Mouse (Mus musculus): ENCODE data around the gene Pip5k1b. TPM values are rescaled to one million over a fixed set of nuclear protein-coding genes. Genes with fewer than 3 reads are reported as not detected.

Gene Pip5k1b
- polyA plus RNA-seq, 1 experiment from 2014 or later = 1.6 TPM

DNA sequence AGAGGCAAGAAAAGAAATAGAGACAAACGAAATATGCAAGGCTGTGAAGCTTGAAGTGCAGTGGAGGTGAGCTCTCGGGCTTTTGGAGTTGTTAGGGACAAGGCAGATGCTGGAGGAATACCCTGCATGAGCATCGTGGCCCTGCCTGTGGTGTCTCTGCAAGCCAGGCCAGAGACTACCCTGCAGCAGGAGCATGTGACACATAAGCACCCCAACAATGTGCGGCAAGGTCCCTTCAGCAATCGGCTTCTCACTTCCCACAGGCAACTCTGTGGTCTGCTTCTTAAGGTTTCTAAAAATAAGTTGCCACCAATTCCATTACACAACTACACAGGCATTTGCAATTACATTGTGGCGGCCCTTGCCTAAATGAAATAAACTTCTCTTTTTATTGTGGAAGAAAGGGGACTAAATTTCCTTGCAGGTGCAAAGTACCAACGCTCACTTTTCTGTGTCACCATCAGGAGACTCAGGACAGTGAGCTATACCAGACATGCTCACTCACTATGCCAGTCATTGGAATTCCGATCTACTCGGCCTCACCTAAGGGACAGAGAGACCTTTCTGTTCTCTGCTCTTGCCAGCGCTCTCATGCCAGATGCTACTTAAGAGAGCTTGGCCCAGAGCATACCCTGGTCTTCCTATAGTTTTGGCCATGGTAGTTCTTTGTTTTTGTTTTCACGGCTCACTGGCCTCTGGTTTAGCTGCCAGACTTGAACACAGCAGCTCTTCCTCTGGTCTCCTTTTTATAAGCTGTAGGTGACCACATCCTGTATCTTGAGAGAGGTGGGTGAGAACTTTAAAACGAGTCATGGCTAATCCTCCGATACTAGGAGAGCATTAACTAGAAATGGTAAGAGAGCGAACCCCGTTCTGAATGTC is 28.7 kb downstream of the Pip5k1b start:
- Histone ChIP-seq H3K36me3 (ENCODE audit: poor library complexity, severe bottlenecking) (no peaks in the 10 kb centered on the region), H3K27ac (no peak overlapping the region), H3K9ac (no peak overlapping the region), H3K4me1 (no peaks in the 10 kb centered on the region), H3K9me3 (replicated peaks) (no peaks in the 10 kb centered on the region), H3K27me3 (no peaks in the 10 kb centered on the region), H3K4me2 (no peak overlapping the region), H3K4me3 (no peak overlapping the region)
- WGBS = 85% methylated on average over 15 of the region's 15 CpGs
- no peak for ATAC-seq

DNA sequence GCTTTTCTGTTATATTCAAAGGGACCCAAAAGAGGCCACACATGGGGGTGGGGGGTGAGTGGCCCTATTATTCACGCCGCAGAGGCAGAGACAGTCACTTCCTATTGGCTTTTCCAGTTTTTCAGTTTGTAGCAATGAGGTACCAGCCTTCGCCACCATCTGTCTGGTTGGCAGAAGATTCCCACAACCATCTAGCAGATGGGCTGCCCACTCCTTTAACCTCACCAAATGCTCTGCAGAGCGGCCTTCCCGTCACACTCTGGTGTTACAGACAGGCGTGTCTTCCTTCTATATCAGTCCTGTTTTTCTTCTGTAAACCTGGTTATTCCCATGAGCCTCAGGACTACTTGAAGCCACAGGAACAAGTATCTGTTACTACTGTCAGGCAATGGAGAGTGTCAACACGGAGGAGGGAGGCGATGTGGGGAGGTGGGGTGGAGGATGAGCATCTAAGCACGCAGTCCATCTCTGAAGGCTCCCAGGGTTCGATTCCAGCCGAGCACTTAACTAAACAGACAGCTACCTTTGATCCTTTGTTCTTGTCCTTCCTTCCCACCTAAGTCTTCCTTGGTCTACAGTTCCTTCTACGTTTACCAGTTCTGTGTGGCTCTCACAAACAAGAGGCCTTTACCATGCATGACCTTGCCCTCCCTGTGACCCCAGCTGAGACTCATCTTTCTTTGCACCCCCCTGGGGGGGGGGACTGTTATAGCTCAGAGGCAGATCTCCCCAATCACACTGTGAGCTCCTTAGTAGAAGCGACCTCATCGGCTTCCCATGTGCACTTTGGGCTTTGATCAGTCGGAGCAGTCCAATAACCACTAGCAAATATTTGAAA is 32.0 kb downstream of the Pip5k1b start:
- no peak overlapping the region for H3K27ac ChIP-seq
- H3K4me2 ChIP-seq = no peak overlapping the region
- H3K4me1 ChIP-seq = no peaks in the 10 kb centered on the region
- H3K9ac ChIP-seq = no peak overlapping the region
- H3K27me3 ChIP-seq = no peaks in the 10 kb centered on the region
- no peaks in the 10 kb centered on the region for H3K36me3 ChIP-seq (ENCODE audit: poor library complexity, severe bottlenecking)
- ATAC-seq = no peak
- 75% methylated on average over 15 of the region's 15 CpGs for WGBS
- no peaks in the 10 kb centered on the region for H3K9me3 ChIP-seq (replicated peaks)
- H3K4me3 ChIP-seq = no peak overlapping the region

- Histone ChIP-seq H3K4me2 (no peak overlapping the region), H3K27me3 (no peaks in the 10 kb centered on the region), H3K9ac (no peak overlapping the region), H3K9me3 (replicated peaks) (no peaks in the 10 kb centered on the region), H3K36me3 (ENCODE audit: poor library complexity, severe bottlenecking) (no peaks in the 10 kb centered on the region), H3K27ac (no peak overlapping the region), H3K4me3 (no peak overlapping the region), H3K4me1 (no peaks in the 10 kb centered on the region)
- ATAC-seq = no peak
- WGBS = 90% methylated on average over 7 of the region's 7 CpGs
Measured at GRCm38 (mm10) chr19:24521997-24522396, 33.7 kb downstream of the Pip5k1b start.

GRCm38 (mm10) chr19:24521146-24521545 is 34.5 kb downstream of the Pip5k1b start:
- H3K4me2 ChIP-seq = no peak overlapping the region
- no peak overlapping the region for H3K4me3 ChIP-seq
- H3K9ac ChIP-seq = no peak overlapping the region
- no peaks in the 10 kb centered on the region for H3K36me3 ChIP-seq (ENCODE audit: poor library complexity, severe bottlenecking)
- WGBS = 92% methylated on average over 9 of the region's 9 CpGs
- no peak for ATAC-seq
- H3K27ac ChIP-seq = no peak overlapping the region
- H3K9me3 ChIP-seq (replicated peaks) = no peaks in the 10 kb centered on the region
- H3K4me1 ChIP-seq = no peaks in the 10 kb centered on the region
- H3K27me3 ChIP-seq = no peaks in the 10 kb centered on the region

DNA sequence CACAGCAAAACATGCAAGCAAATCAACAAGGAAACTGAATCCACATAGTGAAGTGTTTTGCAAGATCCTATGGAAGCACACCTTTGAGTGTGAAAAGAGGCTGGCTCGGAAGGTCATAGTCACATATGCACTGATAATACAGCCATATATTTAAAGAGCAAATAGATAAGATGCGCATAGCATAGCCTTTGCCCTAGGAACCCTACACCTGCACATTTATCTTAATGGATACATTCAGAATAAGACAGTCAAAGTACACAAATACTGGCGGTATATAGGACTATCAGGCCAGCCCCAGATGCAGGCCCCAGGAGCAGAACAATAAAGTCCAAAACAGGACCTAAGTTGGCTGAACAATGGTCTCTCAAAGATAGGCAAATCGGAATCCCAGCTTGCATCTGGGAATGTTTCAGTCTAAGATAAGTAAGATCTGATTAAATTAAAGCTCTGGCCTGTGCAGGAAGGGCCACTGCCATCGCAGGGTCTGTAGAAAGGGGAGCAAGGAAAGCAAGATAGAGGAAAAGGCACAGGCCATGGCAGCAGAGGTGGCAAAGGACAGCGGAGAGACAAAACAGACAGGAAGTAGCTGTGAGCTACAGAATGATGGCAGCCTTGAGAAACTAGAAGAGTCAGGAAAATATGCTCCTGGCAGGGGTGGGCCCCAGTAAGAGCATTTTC is 35.8 kb downstream of the Pip5k1b start:
- H3K4me3 ChIP-seq = no peak overlapping the region
- no peak overlapping the region for H3K27ac ChIP-seq
- no peak for ATAC-seq
- H3K27me3 ChIP-seq = no peaks in the 10 kb centered on the region
- no peak overlapping the region for H3K9ac ChIP-seq
- H3K36me3 ChIP-seq (ENCODE audit: poor library complexity, severe bottlenecking) = no peaks in the 10 kb centered on the region
- no peaks in the 10 kb centered on the region for H3K9me3 ChIP-seq (replicated peaks)
- no peak overlapping the region for H3K4me2 ChIP-seq
- WGBS = 86% methylated on average over 6 of the region's 6 CpGs
- H3K4me1 ChIP-seq = no peaks in the 10 kb centered on the region

DNA sequence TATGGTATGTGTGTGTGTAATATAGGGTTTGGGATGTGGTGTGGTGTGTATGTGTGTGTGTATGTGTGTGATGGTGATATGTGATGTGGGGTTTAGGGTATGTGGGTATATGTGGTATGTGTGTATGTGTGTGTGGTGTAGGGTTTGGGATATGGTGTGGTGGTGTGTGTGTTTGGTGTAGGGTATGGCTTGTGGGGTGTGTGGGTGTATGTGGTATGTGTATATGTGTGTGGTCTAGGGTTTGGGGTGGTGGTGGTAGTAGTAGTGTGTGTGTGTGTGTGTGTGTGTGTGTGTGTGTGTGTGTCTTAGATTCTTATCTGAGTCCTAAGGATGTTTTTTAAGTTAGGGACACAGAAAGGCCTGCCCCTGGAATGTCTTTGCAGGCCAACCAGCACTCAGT is 37.3 kb downstream of the Pip5k1b start:
- Histone ChIP-seq H3K36me3 (ENCODE audit: poor library complexity, severe bottlenecking) (no peaks in the 10 kb centered on the region), H3K4me3 (no peak overlapping the region)
- no peak for ATAC-seq

DNA sequence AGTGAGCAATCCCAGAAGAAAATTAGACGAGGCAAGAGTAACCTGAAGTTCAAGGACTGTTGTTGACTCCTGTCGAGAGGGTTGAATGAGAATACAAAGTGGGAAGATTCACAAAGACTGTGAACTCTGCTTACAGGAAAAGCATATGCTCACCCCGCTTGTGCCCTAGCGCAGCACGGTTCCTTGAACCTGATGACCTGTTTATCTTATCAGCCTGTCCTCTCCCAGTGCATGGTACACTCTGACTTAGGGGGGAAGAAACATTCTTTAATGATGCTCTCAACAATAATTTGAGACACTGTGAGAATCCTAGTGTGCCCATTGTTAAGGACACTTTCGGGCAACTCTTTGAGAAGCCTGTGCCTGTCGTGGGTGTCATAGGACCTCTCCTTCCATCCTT is 38.6 kb downstream of the Pip5k1b start:
- Histone ChIP-seq H3K9me3 (replicated peaks) (no peaks in the 10 kb centered on the region), H3K4me1 (no peaks in the 10 kb centered on the region), H3K36me3 (ENCODE audit: poor library complexity, severe bottlenecking) (no peaks in the 10 kb centered on the region), H3K4me2 (no peak overlapping the region), H3K9ac (no peak overlapping the region), H3K4me3 (no peak overlapping the region), H3K27ac (no peak overlapping the region), H3K27me3 (no peaks in the 10 kb centered on the region)
- WGBS = 86% methylated on average over 7 of the region's 7 CpGs
- ATAC-seq = no peak

More for the DNA sequence above, 37.3 kb downstream of the Pip5k1b start:
- Histone ChIP-seq H3K9ac (no peak overlapping the region), H3K27me3 (no peaks in the 10 kb centered on the region), H3K9me3 (replicated peaks) (no peaks in the 10 kb centered on the region), H3K27ac (no peak overlapping the region), H3K4me1 (no peaks in the 10 kb centered on the region), H3K4me2 (no peak overlapping the region)

DNA sequence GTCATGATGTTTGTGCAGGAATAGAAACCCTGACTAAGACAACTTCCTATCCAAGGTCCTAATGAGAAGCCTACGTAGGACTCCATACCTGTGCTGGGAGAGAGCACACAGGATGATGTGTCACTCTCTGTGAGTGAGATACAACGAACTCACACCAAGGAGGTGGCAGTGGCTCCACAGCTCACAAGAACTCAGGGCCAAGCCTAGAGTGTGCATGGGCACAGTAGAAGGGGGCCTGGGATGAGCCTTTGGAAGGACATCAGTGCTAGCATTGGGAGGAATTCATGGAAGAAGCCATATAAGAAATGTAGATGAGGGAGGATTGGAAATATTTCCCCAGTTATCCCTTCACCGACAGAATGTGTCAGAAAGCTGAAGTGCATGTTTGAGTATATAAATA is 39.7 kb downstream of the Pip5k1b start:
- Histone ChIP-seq H3K9ac (no peak overlapping the region), H3K27ac (no peak overlapping the region), H3K4me1 (no peaks in the 10 kb centered on the region), H3K36me3 (ENCODE audit: poor library complexity, severe bottlenecking) (no peaks in the 10 kb centered on the region), H3K27me3 (no peaks in the 10 kb centered on the region), H3K4me3 (no peak overlapping the region), H3K4me2 (no peak overlapping the region), H3K9me3 (replicated peaks) (no peaks in the 10 kb centered on the region)
- ATAC-seq = no peak
- WGBS = 96% methylated on average over 3 of the region's 3 CpGs

GRCm38 (mm10) chr19:24514661-24515642 is 40.7 kb downstream of the Pip5k1b start:
- H3K4me2 ChIP-seq = no peak overlapping the region
- H3K27me3 ChIP-seq = no peaks in the 10 kb centered on the region
- H3K27ac ChIP-seq = no peak overlapping the region
- H3K9ac ChIP-seq = no peak overlapping the region
- WGBS = 88% methylated on average over 15 of the region's 15 CpGs
- H3K36me3 ChIP-seq (ENCODE audit: poor library complexity, severe bottlenecking) = no peaks in the 10 kb centered on the region
- no peaks in the 10 kb centered on the region for H3K9me3 ChIP-seq (replicated peaks)
- H3K4me3 ChIP-seq = no peak overlapping the region
- no peaks in the 10 kb centered on the region for H3K4me1 ChIP-seq
- no peak for ATAC-seq

GRCm38 (mm10) chr19:24513105-24513843 is 42.4 kb downstream of the Pip5k1b start:
- no peak overlapping the region for H3K4me3 ChIP-seq
- no peak for ATAC-seq
- 86% methylated on average over 20 of the region's 20 CpGs for WGBS
- no peak overlapping the region for H3K27ac ChIP-seq
- H3K36me3 ChIP-seq (ENCODE audit: poor library complexity, severe bottlenecking) = no peaks in the 10 kb centered on the region
- H3K4me1 ChIP-seq = peaks cover 8% of the 10 kb centered on the region
- no peak overlapping the region for H3K4me2 ChIP-seq
- H3K27me3 ChIP-seq = no peaks in the 10 kb centered on the region
- no peaks in the 10 kb centered on the region for H3K9me3 ChIP-seq (replicated peaks)
- H3K9ac ChIP-seq = no peak overlapping the region

GRCm38 (mm10) chr19:24511939-24512338 is 43.7 kb downstream of the Pip5k1b start:
- Histone ChIP-seq H3K4me3 (no peak overlapping the region), H3K27me3 (no peaks in the 10 kb centered on the region), H3K9ac (no peak overlapping the region), H3K9me3 (replicated peaks) (no peaks in the 10 kb centered on the region), H3K4me2 (no peak overlapping the region), H3K27ac (no peak overlapping the region), H3K4me1 (peaks cover 14% of the 10 kb centered on the region), H3K36me3 (ENCODE audit: poor library complexity, severe bottlenecking) (no peaks in the 10 kb centered on the region)
- no peak for ATAC-seq
- WGBS = 94% methylated on average over 7 of the region's 7 CpGs

Data from forebrain, embryonic 13.5 days (tissue).